Mouse (Mus musculus) brain, embryonic 14.5 days (tissue): ENCODE results near the gene Tas2r135.

Experiments used
- CTCF ChIP-seq: fragments of 200-500 bp; IDR thresholded peaks from 2 replicates; pipeline ENCODE4 v1.5.1; 2012; ENCODE audit warnings: inconsistent platforms, mild to moderate bottlenecking, moderate library complexity, borderline replicate concordance; ENCODE audit not compliant: insufficient read depth, insufficient read length; ENCODE audit errors: extremely low read depth
- POLR2A ChIP-seq: fragments of 200-500 bp; IDR thresholded peaks from 2 replicates; pipeline ENCODE4 v1.6.1; 2012; ENCODE audit warnings: mild to moderate bottlenecking, inconsistent platforms, borderline replicate concordance; ENCODE audit not compliant: poor library complexity, insufficient read depth, insufficient read length, severe bottlenecking; ENCODE audit errors: extremely low read depth

GRCm38 (mm10) chr6:42369870-42370269 is 35.4 kb upstream of the Tas2r135 start:
- TF ChIP-seq CTCF (no peak), POLR2A (no peak)
